Mouse (Mus musculus) 3134 (cell line): ENCODE measurements around the gene Ccdc78.
A peak's percentile ranks its signal among the peaks of the same experiment; 100 is the strongest.

Experiments used
- DNase-seq: peaks from one replicate; pipeline ENCODE4 v3.0.0-alpha.2; 2011; ENCODE audit warnings: low spot score; ENCODE audit not compliant: insufficient read length; ENCODE audit errors: extremely low read depth

Ccdc78 gene

GRCm38 (mm10) chr17:25831451-25832281 is 45.3 kb downstream of the Ccdc78 start:
- DNase-seq, result no peak

DNA sequence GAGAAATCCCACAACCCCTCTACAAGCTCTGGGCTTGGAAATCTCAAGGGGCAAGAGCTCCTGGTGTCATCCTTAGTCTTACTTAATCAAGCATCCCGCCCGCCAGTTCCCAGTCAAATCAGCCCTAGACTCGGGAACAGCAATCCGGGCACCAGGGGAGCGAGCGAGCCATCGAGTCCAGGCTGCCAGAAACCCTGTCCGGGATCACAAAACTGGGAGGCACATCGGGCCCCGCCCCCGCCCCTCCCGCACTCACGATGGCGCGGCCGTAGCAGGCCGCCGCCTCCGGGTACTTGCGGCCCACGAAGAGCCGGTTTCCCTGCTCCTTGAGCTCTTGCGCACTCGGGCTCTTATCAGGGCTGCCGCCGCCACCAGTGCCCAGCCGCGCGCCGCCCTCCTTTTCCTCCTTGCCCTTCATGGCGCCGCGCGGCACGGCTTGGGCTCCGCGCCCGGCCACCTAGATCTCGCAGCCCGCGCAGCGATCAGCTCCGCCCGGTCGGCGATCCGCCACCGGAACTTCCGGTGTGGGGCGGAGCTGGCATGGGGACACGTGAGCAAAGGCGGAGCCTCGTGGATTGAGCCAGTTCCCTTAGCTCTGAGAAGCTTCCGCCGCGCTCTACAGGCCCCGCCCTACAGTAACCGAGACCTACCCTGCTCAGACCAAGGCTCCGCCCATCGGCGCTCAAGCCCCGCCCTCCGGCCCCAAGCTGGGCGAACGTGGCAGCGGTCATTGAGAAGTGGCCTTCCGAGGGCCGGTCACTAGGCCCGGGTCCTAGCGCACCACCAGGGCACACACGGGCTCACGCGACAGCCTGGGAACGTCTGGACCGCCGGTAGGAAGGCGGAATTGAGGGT is 46.3 kb downstream of the Ccdc78 start:
- peak; percentile 100 for DNase-seq

DNA sequence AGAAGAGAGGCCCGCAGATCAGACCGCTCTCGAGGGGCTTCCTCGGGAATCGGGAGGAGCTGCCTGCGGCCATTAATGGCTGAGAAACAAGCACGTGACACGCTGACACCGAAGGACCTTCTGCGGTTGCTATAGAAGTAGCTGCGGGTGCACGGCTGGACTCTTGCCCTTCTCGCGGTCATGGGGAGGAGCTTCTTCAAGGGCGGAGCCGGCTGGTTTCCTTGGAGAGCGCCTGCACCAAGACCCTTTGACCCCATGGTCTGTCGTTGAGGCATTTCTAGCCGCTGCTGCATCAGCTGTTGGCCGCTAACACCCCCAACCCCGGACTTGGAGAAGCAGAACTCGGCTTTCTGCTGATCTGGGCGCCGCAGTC is 46.9 kb downstream of the Ccdc78 start, which contains the start of gene Stub1:
Gene Stub1, minus strand, starts transcription at position 114 of the 373 bp plus-strand sequence.
- DNase-seq, result no peak

DNA sequence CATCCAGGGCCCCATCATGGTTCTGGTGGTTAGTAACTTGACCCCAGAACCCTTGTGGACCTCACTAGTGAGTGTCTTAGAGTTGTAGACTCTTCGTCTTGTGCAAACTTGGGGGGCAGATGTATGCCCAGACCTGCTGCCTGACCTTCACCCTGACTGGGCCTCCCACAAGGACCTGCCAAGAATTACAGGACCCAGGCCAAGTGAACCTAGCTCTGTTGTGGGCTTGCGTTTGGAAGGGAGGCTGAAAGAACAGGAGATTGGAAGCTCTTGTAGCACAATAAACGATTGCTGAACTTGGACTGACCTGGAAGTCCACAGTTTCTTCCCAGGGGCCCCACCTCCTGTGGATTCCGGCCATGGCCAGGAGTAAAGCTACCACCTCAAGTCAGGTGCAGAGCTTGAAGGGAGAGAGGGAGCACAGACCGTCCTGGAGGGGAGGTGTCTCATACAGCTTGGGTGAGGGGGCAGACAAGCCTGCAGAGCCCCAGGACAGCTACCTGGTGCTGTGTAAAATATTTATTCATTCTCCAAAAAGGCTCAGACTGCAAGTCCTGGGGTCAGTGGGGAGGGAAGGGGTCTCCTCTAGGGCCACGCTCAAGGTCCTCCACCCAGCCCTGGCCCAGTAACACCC is 47.7 kb downstream of the Ccdc78 start:
- DNase-seq, result no peak

DNA sequence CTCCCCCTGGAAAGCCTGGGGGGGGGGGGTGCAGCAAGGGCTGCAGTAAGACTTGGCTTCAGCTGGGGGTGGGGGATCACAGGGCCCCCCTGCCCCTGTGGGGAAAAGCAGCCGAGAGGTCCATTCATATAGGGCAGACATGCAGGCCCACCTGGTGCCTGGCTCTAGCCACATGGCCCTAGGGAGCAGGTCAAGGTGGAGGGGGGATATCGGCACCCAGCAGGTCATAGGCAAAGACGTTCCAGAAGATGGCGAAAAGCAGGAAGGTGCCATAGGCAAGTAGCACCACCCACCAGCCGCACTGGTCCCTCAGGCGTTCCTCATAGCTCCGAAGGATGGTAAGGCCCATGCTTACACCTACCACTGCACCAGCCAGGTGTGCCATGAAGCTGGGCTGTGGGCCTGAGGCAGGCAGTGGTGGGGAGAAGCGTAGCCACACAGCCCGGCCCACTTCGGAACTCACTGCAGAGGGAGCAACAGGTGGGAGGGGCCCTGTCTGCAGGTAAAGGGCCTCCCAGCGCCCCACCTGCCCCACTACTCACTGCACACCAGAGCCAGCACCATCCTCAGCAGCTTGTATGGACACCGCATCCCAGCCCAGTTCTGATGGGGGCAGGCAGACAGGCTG is 48.3 kb downstream of the Ccdc78 start:
- no peak for DNase-seq

GRCm38 (mm10) chr17:25835301-25835700 is 48.9 kb downstream of the Ccdc78 start:
- no peak for DNase-seq

GRCm38 (mm10) chr17:25835816-25836215 is 49.4 kb downstream of the Ccdc78 start:
- no peak for DNase-seq

DNA sequence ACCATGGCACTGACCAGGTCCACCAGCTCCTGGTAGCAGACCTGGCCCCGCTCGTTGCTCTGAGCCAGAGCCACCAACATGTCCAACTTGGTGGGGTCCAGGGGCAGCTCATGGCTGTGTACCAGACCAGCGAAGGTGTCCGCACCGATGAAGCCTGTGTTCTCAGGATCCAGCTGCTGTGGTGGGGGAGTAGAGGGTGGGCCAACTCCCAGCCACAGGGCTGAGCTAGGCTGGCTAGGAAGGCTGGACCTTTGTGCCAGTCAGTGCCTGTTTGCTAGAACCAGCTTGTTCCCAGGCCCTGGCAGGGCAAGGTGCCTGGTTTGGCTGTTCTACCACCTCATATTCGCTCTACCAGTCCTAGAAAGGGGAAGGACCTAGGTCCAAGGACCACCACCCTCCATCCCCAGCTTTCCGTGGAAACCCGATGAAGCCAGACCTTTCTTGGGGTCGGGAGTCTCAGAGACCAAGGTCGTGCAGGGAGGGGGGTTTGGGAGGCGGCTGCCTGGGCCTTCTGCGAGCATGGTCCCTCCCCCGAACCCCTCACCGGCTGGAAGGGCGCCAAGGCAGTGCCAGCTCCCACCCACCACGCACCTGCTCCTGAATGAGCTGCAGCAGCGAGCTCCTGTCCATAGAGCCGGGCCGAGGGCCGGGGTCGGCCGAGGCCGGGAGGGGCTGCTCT is 50.2 kb downstream of the Ccdc78 start:
- no peak for DNase-seq

GRCm38 (mm10) chr17:25837076-25837410 is 50.7 kb downstream of the Ccdc78 start, which contains the start of gene Rhbdl1:
Gene Rhbdl1 (minus strand): TSS chr17:25837295.
- no peak for DNase-seq

DNA sequence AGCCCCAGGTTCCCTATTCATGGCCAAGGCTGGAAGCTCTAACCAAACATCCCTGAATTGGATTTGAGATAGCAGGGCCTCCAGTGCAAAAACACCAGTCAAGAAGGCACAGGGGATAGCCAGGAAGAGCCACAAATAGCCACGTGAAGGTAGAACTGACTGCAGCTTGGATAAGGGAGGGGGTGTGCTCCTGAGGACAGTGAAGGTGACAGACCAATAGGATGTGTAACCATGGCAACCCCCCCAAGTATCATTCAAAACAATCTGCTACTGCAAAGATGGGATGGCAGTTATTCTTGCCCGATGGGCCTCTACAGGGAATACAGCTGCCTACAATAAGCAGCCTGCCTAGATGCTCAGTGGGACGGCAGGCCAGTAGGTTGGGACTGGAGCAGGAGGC is 51.2 kb downstream of the Ccdc78 start:
- no peak for DNase-seq

- no peak for DNase-seq
Observed at GRCm38 (mm10) chr17:25838904-25839303, 52.5 kb downstream of the Ccdc78 start.

DNA sequence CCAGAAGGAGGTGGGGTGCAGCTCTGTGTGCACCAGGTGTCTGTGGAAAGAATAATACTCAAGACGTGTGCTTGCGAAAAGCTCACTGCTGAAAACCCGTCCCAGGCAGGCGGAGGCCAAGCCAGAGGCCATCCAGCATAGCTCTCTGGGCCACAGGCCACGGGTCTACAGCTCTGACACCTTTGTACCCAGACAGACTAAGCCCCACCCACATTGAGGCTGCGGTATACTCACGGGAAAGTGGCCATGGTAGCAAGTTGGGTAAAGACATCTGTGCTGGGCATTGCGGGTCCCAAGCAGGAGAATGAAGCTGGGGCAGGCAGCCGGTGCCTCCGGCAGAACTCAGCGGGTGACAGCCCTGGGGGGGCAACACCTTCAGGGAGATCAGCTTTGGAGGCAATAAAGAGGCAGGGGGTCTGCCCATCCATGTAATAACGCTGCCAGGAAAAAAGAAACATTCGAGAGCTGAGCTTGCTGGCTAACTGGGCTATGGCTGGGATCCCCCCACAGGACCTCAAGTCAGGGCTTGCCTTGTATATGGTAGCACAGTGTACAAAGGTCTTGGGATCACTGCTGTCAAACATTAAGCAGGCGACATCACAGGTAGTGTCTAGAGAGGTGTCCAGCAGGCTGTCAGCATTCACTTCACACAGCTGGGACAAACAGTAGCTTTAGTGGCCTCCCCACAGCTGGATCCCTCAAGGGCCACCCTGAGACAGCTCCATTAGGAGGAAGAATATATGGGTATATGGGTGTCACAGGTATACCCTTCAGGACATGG is 53.3 kb downstream of the Ccdc78 start:
- DNase-seq, result no peak
